Mouse (Mus musculus) left cerebral cortex, adult 2 months (tissue): Measurements from ENCODE around the gene Gm973. TPM values are rescaled to one million over a fixed set of nuclear protein-coding genes. Genes with fewer than 3 reads are reported as not detected.

Experiments
- DNase-seq, 2 experiments: peaks; one replicate each; pipeline ENCODE4 v3.0.0; 2021 to 2022; ENCODE audit warnings: low spot score in 2 of 2, mixed read lengths in 1 of 2; ENCODE audit errors: extremely low spot score in 1 of 2
- H3K27ac ChIP-seq: fragments of 200-600 bp; 2 replicates; pipeline ENCODE4 v1.8.1; 2022
- H3K4me3 ChIP-seq: fragments of 200-600 bp; 2 replicates; pipeline ENCODE4 v1.8.1; 2022
- CTCF ChIP-seq: fragments of 200-600 bp; IDR thresholded peaks from 2 replicates; pipeline ENCODE4 v1.8.1; 2022; ENCODE audit warnings: antibody characterized with exemption, mild to moderate bottlenecking, moderate library complexity
- intact Hi-C: fragments of 180-260 bp; cut with DNase I; formaldehyde crosslinking; loops from one replicate; pipeline ENCODE4 v1.15.1; 2025
- total RNA-seq, 2 experiments: library from RNA; stranded (reverse); gene quantifications; 2 replicates each; pipeline ENCODE4 v1.2.3; 2021

The Gm973 gene
- total RNA-seq, 2 experiments from 2014 or later, result 9.1 to 14.9 TPM

GRCm38 (mm10) chr1:59603417-59603712, 87.3 kb downstream of the Gm973 start:
- no peak for TF ChIP-seq CTCF
- Histone ChIP-seq H3K27ac (no peak overlapping the region), H3K4me3 (no peak overlapping the region)
- DNase-seq, result no peak
- intact Hi-C loops, result no loop called here

GRCm38 (mm10) chr1:59603893-59604292, 87.8 kb downstream of the Gm973 start:
- H3K27ac ChIP-seq, result no peak overlapping the region
- intact Hi-C loops, result no loop called here
- no peak for DNase-seq
- H3K4me3 ChIP-seq, result no peak overlapping the region
- no peak; the same call in 1 of the 2 replicates for TF ChIP-seq CTCF

GRCm38 (mm10) chr1:59606479-59606878, 90.4 kb downstream of the Gm973 start:
- intact Hi-C loops, result no loop called here
- no peak for TF ChIP-seq CTCF
- DNase-seq, result no peak
- no peak overlapping the region for H3K4me3 ChIP-seq
- H3K27ac ChIP-seq, result no peak overlapping the region

- no peak overlapping the region for H3K27ac ChIP-seq
- no peak for DNase-seq
- no peak overlapping the region for H3K4me3 ChIP-seq
- intact Hi-C loops, result no loop called here
- no peak for TF ChIP-seq CTCF
Observed at GRCm38 (mm10) chr1:59607071-59607470, 91.0 kb downstream of the Gm973 start.

- TF ChIP-seq CTCF, result no peak
- H3K27ac ChIP-seq, result no peak overlapping the region
- H3K4me3 ChIP-seq, result no peak overlapping the region
- DNase-seq, result no peak
- intact Hi-C loops, result no loop called here
Observed at GRCm38 (mm10) chr1:59608125-59608762, 92.2 kb downstream of the Gm973 start.

GRCm38 (mm10) chr1:59608920-59609319, 92.9 kb downstream of the Gm973 start:
- no peak overlapping the region for H3K4me3 ChIP-seq
- no peak for DNase-seq
- intact Hi-C loops, result no loop called here
- no peak overlapping the region for H3K27ac ChIP-seq
- no peak for TF ChIP-seq CTCF

- TF ChIP-seq CTCF, result peak; percentile 42
- intact Hi-C loops, result no loop called here
- H3K27ac ChIP-seq, result no peak overlapping the region
- H3K4me3 ChIP-seq, result no peak overlapping the region
- no peak for DNase-seq
Observed at GRCm38 (mm10) chr1:59609458-59609857, 93.4 kb downstream of the Gm973 start.

GRCm38 (mm10) chr1:59609896-59610295, 93.8 kb downstream of the Gm973 start:
- TF ChIP-seq CTCF, result no peak
- intact Hi-C loops, result no loop called here
- no peak for DNase-seq
- Histone ChIP-seq H3K27ac (no peak overlapping the region), H3K4me3 (no peak overlapping the region)

- Histone ChIP-seq H3K27ac (no peak overlapping the region), H3K4me3 (no peak overlapping the region)
- DNase-seq, result no peak
- intact Hi-C loops, result no loop called here
- TF ChIP-seq CTCF, result peak; percentile 3
Observed at GRCm38 (mm10) chr1:59610929-59611328, 94.9 kb downstream of the Gm973 start.

GRCm38 (mm10) chr1:59613795-59614194, 97.7 kb downstream of the Gm973 start:
- no peak overlapping the region for H3K27ac ChIP-seq
- intact Hi-C loops, result no loop called here
- H3K4me3 ChIP-seq, result no peak overlapping the region
- peak; percentile 15 to 25 for DNase-seq
- peak; percentile 57 for TF ChIP-seq CTCF

- TF ChIP-seq CTCF, result no peak
- H3K27ac ChIP-seq, result no peak overlapping the region
- no peak for DNase-seq
- no peak overlapping the region for H3K4me3 ChIP-seq
- intact Hi-C loops, result no loop called here
Observed at GRCm38 (mm10) chr1:59615021-59615420, 99.0 kb downstream of the Gm973 start.

GRCm38 (mm10) chr1:59619201-59619600, 103.1 kb downstream of the Gm973 start:
- Histone ChIP-seq H3K27ac (no peak overlapping the region), H3K4me3 (no peak overlapping the region)
- intact Hi-C loops, result no loop called here
- TF ChIP-seq CTCF, result no peak
- no peak for DNase-seq

- Histone ChIP-seq H3K27ac (no peak overlapping the region), H3K4me3 (no peak overlapping the region)
- peak; percentile 94 for TF ChIP-seq CTCF
- intact Hi-C loops, result loop anchor here (1.0 to 10.0 kb wide), 4 partner anchors 141 to 849 kb away; partner anchors contain the start of gene Fzd7
- DNase-seq, result peak; percentile 62 to 71
Observed at GRCm38 (mm10) chr1:59623325-59624017, 107.4 kb downstream of the Gm973 start.
